Mouse (Mus musculus) heart, adult 18-20 months (tissue): ENCODE data around the gene Tnc. TPM values are rescaled to one million over a fixed set of nuclear protein-coding genes. Genes with fewer than 3 reads are reported as not detected.

Experiments
- DNase-seq, 2 experiments: peaks; one replicate each; pipeline ENCODE4 v3.0.0; 2021 to 2022; ENCODE audit warnings: mixed read lengths in 1 of 2
- long read RNA-seq, 2 experiments: library from polyadenylated mRNA; stranded (forward); transcript quantifications; one replicate each; pipeline ENCODE4 v2.0.0; 2021
- total RNA-seq, 2 experiments: library from RNA; stranded (reverse); gene quantifications; 2 replicates each; pipeline ENCODE4 v1.2.3; 2021

Tnc gene
- under 1 TPM; 0.42 to 0.98 TPM for total RNA-seq
- long read RNA-seq, experiment 1, full-length matches to known transcripts, result 1 of 1 reads
- long read RNA-seq, experiment 1, partial matches to known transcripts, result 0 of 1 reads
- long read RNA-seq, experiment 1, other reads (novel, unspliced or antisense), result 0 of 1 reads
- long read RNA-seq, experiment 2, result 0 reads

GRCm38 (mm10) chr4:64046831-64047493 is at the start of gene Tnc:
TSS of gene Tnc (minus strand) at chr4:64047015.
- peak; percentile 11 to 34 for DNase-seq

DNA sequence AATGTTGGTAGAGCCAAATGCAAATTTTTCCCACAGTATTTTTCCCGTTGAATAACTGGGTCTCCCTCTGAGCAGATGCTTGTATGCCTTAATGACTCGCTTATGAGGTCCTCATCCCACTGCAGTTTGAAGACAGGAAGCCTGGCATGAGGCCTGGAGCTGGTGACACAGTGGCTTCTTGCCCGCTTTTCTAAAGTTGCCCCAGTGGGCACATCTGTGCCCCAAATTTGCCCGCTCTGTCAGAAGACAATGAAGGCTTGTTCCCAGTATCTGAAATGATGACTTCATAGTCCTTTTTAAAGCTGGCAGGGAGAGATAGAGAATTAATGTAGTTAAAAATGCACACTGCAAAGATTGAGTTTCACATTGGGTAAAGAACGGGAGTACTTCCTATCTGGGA is 47.4 kb upstream of the Tnc start:
- DNase-seq, result no peak

DNA sequence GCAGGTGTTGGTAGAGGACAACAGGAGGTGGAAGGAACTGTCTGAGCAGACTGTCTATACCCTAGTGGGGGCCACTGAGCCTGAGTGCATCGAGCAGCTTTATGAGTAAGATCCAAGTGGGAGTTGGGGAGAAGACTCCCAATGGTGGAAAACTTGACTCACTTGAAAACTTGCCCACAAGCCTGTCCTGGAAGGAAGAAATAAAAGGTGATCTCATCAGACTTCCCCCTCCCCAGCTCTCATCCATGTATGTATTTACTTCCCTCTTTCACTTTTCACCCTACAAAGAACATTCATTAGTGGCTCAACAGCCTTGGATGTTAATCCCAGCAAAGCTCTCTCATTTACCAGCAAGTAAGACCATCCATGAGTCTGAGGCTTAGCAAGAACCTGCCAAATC is 46.0 kb upstream of the Tnc start:
- DNase-seq, result no peak

- no peak for DNase-seq
Observed at GRCm38 (mm10) chr4:64089378-64089777, 42.6 kb upstream of the Tnc start.

DNA sequence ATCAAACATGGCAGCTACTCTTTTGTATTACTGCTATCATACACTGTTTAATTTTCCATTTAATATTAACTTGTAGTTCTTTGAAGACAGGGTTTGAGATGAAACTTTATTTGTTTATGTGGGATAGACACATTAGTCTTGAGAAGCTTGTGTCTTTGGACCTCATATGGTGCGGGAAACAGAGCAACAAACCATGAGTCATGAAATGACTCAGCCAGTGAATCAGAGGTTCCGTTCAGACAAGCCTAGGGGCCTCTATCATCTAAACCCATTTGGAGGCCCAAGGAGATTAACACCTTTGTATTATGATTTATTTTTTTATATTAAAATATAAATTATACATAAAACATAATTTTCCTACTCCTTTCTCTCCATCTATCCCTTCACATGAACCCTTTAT is 40.9 kb upstream of the Tnc start:
- no peak for DNase-seq

DNA sequence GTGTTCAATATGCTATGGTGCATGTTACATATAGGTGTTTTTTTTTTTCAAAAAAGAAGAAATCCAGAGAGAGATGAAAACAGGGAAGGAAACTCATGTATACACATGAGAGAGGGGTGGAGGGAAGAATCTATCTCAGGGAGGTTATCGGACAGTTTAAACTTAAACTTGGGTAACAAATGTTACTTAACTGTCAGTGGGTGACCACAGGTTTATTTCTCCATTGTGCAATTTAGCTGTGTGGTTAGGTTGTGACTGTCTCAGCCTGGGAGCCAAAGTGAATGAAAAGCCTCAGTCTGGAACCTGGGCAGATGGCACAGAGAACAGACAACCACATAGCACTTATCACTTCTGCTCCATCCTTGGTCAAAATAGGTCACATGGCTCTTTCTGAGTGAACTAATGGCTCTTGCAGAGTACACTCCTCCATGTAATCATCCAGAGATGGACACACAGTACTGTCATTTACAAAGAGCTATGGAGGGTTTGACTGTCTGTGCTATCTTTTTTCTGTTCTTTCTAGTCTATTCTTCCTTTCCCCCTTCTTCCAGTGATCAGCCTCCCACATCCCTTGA is 39.3 kb upstream of the Tnc start:
- no peak for DNase-seq

DNA sequence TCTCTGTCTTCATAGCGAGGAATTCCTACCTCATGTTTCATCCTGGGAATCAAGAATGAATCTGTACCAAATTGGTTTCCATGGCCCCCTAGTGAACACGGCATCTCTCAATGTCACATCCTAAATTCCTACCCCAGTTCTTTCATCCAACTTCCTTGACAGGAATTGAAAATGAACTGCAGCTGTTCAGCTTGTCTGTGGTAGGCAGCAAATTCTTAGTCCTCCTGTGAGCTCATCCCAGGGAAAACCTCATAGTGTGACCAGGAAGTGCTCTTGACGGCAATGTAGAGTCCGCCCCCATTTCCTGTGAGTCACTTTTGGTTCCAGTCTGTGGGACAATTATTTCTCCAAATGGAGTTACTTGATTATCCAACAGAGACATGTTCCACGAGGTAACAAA is 37.0 kb upstream of the Tnc start:
- peak in 1 of 2 experiments; percentile 9 for DNase-seq

DNA sequence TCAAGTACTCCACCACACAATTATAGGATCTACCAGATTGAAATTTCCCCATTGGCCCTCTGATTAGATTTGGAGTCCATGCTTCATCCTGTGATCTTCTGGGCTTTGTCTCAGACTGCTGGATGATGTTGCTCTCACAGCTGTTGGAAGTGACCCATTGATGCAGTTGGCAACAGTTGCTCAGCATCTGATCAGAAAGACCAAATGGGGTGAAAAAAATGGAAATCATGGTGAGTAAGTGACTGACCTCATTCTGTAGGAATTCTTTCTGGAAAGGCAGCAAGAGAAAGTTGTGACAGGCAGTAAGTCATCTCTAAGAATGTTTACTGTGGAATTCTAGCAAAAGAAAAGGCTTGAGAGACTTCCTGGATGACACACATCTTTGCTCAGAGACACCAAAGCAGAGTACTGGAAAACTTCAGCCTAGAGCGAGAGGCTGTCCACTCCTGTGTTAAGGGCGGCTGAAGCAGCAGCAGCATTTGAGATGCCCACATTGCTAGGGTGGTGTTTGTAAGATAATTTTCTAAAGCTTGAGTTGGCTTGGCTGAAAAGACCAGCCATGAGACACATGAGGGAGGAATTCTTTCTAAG is 31.3 kb upstream of the Tnc start:
- peak; percentile 62 to 81 for DNase-seq

DNA sequence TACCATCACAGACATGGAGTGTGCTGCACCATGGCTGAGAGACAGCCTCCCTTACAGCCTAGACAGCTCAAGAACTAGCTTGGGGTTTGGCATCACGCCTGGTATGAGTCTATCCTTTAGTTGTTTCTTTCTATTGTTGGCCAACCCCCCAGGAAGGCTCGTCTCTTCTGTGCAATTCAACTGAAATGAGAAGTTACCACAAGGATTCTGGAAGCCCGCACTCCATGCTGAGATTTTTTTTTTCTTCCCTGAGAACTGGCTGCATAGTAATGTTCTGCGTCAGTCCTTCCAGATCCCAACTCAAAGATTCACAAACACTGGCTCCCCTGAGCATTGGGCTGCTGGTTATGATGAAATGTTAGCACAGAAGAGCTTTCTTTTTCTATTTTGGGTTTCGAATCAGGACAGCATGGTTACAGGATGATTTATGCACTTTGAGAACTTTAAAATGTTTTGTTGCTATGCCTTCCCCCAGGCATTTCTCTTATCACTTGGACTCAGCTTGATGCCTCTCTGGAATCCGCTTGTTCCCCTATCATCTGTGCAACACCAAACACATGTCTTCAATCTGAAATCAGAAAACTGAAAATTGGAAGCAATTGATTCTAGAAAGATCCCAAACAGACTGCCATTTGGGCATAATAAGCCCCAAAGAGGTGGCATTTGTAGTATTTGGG is 29.7 kb upstream of the Tnc start:
- DNase-seq, result peak; percentile 64 to 81

GRCm38 (mm10) chr4:64074725-64075124 is 27.9 kb upstream of the Tnc start:
- DNase-seq, result no peak

- DNase-seq, result no peak
Observed at GRCm38 (mm10) chr4:64067394-64067793, 20.6 kb upstream of the Tnc start.

GRCm38 (mm10) chr4:64065266-64065665 is 18.5 kb upstream of the Tnc start:
- no peak for DNase-seq

DNA sequence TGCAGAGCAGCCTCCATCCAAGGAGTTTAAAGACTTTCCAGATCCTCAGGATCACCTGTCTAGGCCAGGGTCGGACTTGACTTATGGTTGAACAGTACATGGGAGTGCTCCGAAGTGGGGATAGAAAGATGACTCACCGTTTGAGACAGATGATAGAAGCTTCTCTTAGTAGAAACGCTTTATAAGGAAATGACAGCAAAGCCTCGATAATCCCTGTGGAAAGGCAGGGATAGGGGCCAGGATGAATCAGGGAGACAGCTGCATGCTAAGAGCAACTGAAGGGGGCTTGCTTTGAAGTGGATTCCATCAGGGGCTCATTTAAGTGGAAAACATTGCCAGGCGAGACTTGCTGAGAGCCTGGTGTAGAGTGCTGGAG is 12.0 kb upstream of the Tnc start:
- no peak for DNase-seq

- DNase-seq, result no peak
Observed at GRCm38 (mm10) chr4:64058048-64058855, 11.4 kb upstream of the Tnc start.

DNA sequence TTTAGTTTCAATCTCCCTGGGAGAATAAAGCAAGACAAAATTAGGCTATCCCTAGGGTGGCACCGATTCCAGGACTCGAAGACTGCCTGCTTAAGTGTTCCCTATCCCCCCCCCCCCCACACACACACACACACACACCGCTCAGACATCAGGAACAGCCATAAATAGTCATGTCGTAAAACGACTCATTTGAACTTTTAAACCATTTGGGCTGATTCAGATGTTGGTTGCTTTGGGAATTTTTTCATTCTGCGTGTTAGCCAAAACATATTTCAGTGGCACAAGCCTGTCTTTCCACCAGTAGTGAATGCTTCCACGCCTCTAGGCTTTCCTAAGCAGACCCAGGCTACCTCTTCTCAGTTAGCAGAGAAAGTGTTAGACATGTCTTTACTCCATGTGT is 1.4 kb upstream of the Tnc start:
- DNase-seq, result no peak

- no peak for DNase-seq
Observed at GRCm38 (mm10) chr4:64043893-64044292, 2.9 kb downstream of the Tnc start.

DNA sequence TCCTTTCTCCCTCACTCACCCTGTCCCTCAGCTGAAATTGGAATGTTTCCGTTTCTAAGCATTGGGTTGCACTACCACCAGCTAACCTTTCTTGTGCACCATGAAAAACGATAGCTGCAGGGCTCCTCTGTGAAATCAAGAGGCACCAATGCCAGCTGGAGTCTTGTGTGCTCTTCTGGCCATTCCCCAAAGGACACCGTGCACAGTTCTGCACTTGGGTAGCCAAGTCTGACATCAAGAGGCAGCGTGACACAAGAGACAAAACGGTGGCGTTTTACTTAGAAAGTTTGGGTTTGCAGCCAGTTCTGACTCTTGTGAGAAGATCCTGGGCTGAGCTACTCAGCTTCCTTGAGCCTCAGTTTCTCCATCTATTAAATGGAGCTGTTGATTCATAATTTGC is 3.4 kb downstream of the Tnc start:
- no peak for DNase-seq

DNA sequence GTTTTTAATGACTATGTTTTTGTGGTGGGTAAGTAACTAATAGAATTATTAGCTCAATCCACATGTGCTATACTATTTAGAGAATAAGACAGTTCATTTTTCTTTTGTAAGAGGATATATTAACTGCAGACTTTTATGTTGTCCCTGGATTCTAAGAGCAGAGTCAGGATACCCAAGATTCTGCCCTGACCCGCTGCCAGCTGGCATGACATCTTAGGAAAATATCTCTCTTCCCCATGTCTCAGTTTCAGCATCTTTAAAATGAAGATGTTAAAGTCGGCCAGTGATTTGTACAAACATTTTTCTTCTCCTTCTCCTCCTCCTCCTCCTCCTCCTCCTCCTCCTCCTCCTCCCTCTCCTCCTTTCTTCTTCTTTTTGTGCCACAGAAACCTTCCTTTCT is 7.7 kb downstream of the Tnc start:
- no peak for DNase-seq

- DNase-seq, result no peak
Observed at GRCm38 (mm10) chr4:64037513-64037912, 9.3 kb downstream of the Tnc start.

- DNase-seq, result no peak
Observed at GRCm38 (mm10) chr4:64034724-64035123, 12.1 kb downstream of the Tnc start.

DNA sequence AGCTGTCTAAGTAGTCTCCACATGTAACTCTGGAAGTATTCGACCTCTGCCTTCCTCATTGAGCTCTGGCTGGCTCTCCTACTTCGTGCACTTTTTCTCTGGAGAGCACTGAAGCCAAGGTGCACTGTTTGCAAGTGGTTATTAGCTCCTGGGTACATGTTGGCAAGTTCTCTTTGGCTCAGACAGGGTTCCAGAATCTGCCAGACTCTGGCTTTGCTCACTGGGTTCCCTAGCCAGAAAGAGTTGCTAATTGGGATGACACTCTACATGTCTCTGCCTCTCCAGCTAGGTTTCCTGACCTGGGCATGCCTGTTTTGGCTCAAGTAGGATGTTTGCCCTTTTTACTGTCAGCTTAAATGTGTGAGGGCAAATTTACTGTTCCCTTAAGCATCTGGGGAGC is 13.6 kb downstream of the Tnc start:
- no peak for DNase-seq

DNA sequence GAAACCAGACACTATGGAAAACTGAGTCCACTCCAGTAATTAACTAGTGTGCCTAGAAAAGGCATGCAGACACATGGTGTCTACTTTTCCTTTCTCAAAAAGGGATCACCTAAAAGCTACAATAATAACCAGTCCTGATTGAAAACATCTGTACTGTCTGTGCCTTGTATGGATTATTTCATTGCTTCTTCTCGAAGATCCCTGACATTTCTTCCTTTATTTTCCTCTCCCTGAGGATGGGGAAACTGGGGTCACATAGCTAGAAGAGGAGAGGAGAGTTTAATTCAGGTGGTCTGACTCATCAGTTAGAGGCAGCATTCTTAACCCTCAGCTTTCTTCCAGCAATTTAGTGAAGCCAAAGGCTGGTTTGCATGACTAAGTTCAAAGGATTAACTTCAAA is 17.3 kb downstream of the Tnc start:
- no peak for DNase-seq
